ENCODE assay signal across 19 mouse cellular contexts in genomic region chr17:14101446-14101980, GRCm38 (mm10). TPM values are rescaled to one million over a fixed set of nuclear protein-coding genes. Genes with fewer than 3 reads are reported as not detected.
DNase-seq lines count a peak whose midpoint lies in the region; ATAC-seq and TF ChIP-seq lines count a peak whose summit lies in the region.
"Not testable (repeated sequence)": the region's sequence is repeated elsewhere in the genome, so short reads cannot be mapped to it uniquely, and the experiment has no call there.
"Had no signal": no experiment of that assay in that cellular context is flagged by ENCODE, and none has a peak within 500 bp of the region (broad histone marks: within the 10 kb centered on the region; RNA-seq: fewer than 3 reads in every experiment).

No protein-coding gene starts in this region.

- H3K4me1 ChIP-seq in CH12.LX (ENCODE audit: control insufficient read depth in 1 of 2, insufficient read depth in 2 of 2); heart, postnatal 0 days (ENCODE audit: control insufficient read depth, insufficient read depth): not testable (repeated sequence)

- intact Hi-C loops in left cerebral cortex, postnatal 36 days (cut with DNase I) = not testable (repeated sequence)

- in situ Hi-C loops in CH12.LX (cut with MboI; ENCODE audit: low pct_ligation_motif_present, low pct_unique_long_range_greater_than_20kb, low sequenced_read_pairs) = loop anchor here (25.0 kb wide), 1 partner anchor 111 kb away; the partner anchor contains the start of gene Dact2

- H3K27ac ChIP-seq in CH12.LX (ENCODE audit: insufficient read depth, low read depth); heart, postnatal 0 days (ENCODE audit: low read depth): not testable (repeated sequence)

- not testable (repeated sequence) for DNase-seq in CH12.LX (ENCODE audit: extremely low read depth); heart, postnatal 0 days (ENCODE audit: low spot score)
- peak; percentile 24 for DNase-seq in adrenal gland, postnatal 14 days
- DNase-seq in cerebellum, postnatal 14 days = peak; percentile 33 to 42
- peak; percentile 56 for DNase-seq in kidney, adult 9 months
- peak; percentile 9 to 25 for DNase-seq in layer of hippocampus, adult 8-10 months (ENCODE audit: low spot score in 2 of 2)
- DNase-seq in left cerebral cortex, postnatal 36 days (ENCODE audit: low spot score in 2 of 2) = peak; percentile 13 to 15
- peak; percentile 33 for DNase-seq in lung, postnatal 36 days

- dilution Hi-C loops in CH12.LX (cut with MboI; ENCODE audit: extremely low pct_ligation_motif_present, extremely low pct_unique_long_range_greater_than_20kb, low sequenced_read_pairs) = not testable (repeated sequence)

- not testable (repeated sequence) for H3K9me3 ChIP-seq in CH12.LX (replicated peaks; ENCODE audit: low read length); heart, postnatal 0 days (replicated peaks; ENCODE audit: control insufficient read depth, low read length)

- TF ChIP-seq CTCF in CH12.LX (conservative IDR thresholded peaks at IDR 0.05 in 1 of 2, IDR thresholded peaks at IDR 0.05 in 1 of 2; ENCODE audit: low read depth in 2 of 2, low read length in 2 of 2) = peak in 1 of 2 experiments; percentile 34; a peak in 2 of 4 replicates
- peak; percentile 20; the same call in 1 of the 2 replicates for TF ChIP-seq CTCF in heart, postnatal 0 days (IDR thresholded peaks at IDR 0.05; ENCODE audit: low read depth)

- peak; percentile 11 for TF ChIP-seq RAD21 in CH12.LX (IDR thresholded peaks at IDR 0.05; ENCODE audit: low read depth, low read length)

- TF ChIP-seq POLR2A in CH12.LX (IDR thresholded peaks at IDR 0.05; ENCODE audit: low read depth, low read length) = not testable (repeated sequence)

- TF ChIP-seq EP300 in CH12.LX (IDR thresholded peaks at IDR 0.05; ENCODE audit: low read length); heart, postnatal 0 days (IDR thresholded peaks at IDR 0.05; ENCODE audit: low read depth): not testable (repeated sequence)

- not testable (repeated sequence) for H3K4me2 ChIP-seq in CH12.LX (ENCODE audit: insufficient read depth, low read depth, poor library complexity, severe bottlenecking); heart, postnatal 0 days (ENCODE audit: low read depth, low read length)

- 13% methylated on average over 1 of the region's 1 CpGs for WGBS in heart, postnatal 0 days

- not testable (repeated sequence) for H3K4me3 ChIP-seq in CH12.LX (replicated peaks in 1 of 3; ENCODE audit: low read depth in 2 of 3, low read length in 2 of 3, poor library complexity in 1 of 3); heart, postnatal 0 days (ENCODE audit: low read depth, low read length)

- not testable (repeated sequence) for H3K36me3 ChIP-seq in CH12.LX (replicated peaks in 1 of 2; ENCODE audit: control insufficient read depth in 1 of 2, insufficient read depth in 1 of 2, low read length in 1 of 2); heart, postnatal 0 days (replicated peaks; ENCODE audit: control insufficient read depth, insufficient read depth, low read length)

- H3K9ac ChIP-seq in CH12.LX (ENCODE audit: insufficient read depth, low read depth); heart, postnatal 0 days (replicated peaks; ENCODE audit: low read depth, low read length): not testable (repeated sequence)

- ATAC-seq in heart, postnatal 0 days (ENCODE audit: insufficient read depth, low read depth) = not testable (repeated sequence)

- not testable (repeated sequence) for H3K79me2 ChIP-seq in CH12.LX (replicated peaks; ENCODE audit: control insufficient read depth, extremely low read depth, insufficient read depth, poor library complexity, severe bottlenecking)

- not testable (repeated sequence) for H3K27me3 ChIP-seq in CH12.LX (replicated peaks); heart, postnatal 0 days (ENCODE audit: control insufficient read depth, insufficient read depth, low read length)

RNA-seq across cellular contexts. Expression of gene Gm7358, which starts 42.2 kb away (rescaled TPM):
- not detected in 2 replicates for total RNA-seq in CH12.LX (2012; rRNA removed)
- not detected in 2 replicates for total RNA-seq in CH12.LX (2014; rRNA removed)
- polyA plus RNA-seq in CH12.LX (2012; ENCODE audit: insufficient read length, low read depth) = not detected in 2 replicates
- total RNA-seq in adrenal gland, postnatal 14 days (2021) = not detected in 2 replicates
- not detected in 2 replicates for total RNA-seq in heart, postnatal 0 days (2014; rRNA removed; ENCODE audit: low replicate concordance)
- polyA plus RNA-seq in heart, postnatal 0 days (2015; fragmentation: Nextera tagmentation; extraction: Ambion mirVana) = not detected in 2 replicates
- total RNA-seq in layer of hippocampus, adult 8-10 months (2022) = not detected
- not detected for total RNA-seq in left cerebral cortex, postnatal 36 days (2021)
- total RNA-seq: adrenal gland, adult 18-20 months; common myeloid progenitor, adult 5-6 weeks; gastrocnemius, postnatal 14 days; megakaryocyte, adult 5-6 weeks had no signal
- polyA plus RNA-seq: embryonic facial prominence, embryonic 13.5 days; heart, embryonic 12.5 days; hindbrain, embryonic 11.5 days; inflammation-experienced regulatory T-cells, adult 6 months; limb, embryonic 12.5 days; liver, embryonic 16.5 days; midbrain, embryonic 15.5 days had no signal
